Mouse (Mus musculus): ENCODE data around the gene Slc25a22.

DNA sequence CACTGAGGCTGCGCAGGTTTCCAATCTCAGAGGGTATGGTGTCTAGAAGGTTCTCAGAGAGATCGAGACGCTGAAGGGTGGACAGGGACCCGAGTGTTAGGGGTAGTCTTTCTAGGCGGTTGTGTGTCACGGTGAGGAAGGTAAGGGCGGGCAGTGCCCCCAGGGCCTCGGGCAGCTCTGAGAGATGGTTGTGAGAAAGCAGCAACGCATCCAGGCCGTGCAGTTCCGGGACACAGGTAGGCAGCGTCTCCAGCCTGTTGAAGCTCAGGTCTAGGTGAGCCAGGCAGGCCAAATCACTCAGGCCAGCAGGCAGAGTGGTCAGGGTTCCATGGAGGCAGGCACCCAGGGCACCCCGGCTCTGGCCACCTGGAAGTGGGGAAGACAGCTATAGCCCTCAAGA is 4.5 kb upstream of the Slc25a22 start:
- no peak for TF ChIP-seq POLR2A (IDR thresholded peaks at IDR 0.05; ENCODE audit: low read depth, low read length)
- no peak for TF ChIP-seq CTCF (conservative IDR thresholded peaks at IDR 0.05; ENCODE audit: insufficient read depth, insufficient read length, low read depth, low read length)

Measured in kidney, adult 2 months (tissue).